Mouse (Mus musculus) midbrain, embryonic 13.5 days (tissue): Measurements from ENCODE around the gene Btbd1. TPM values are rescaled to one million over a fixed set of nuclear protein-coding genes. Genes with fewer than 3 reads are reported as not detected.

ENCODE experiments used
- ATAC-seq: fragments of 200-750 bp; cut with Nextera tagmentation; 2 replicates; pipeline ENCODE4 v1.8.0; 2017; ENCODE audit warnings: mild to moderate bottlenecking, moderate TSS enrichment, moderate library complexity
- H3K27ac ChIP-seq: fragments of 300-500 bp; sonication (generic); 2 replicates; pipeline ENCODE4 v1.5.1; 2015; ENCODE audit warnings: inconsistent platforms, mild to moderate bottlenecking, moderate library complexity
- H3K27me3 ChIP-seq: fragments of 300-500 bp; sonication (generic); 2 replicates; pipeline ENCODE4 v1.6.1; 2015; ENCODE audit warnings: mild to moderate bottlenecking, inconsistent platforms
- H3K36me3 ChIP-seq: fragments of 300-500 bp; sonication (generic); 2 replicates; pipeline ENCODE4 v1.6.1; 2015; ENCODE audit warnings: mild to moderate bottlenecking, inconsistent platforms
- H3K4me1 ChIP-seq: fragments of 300-500 bp; sonication (generic); replicated peaks from 2 replicates; pipeline ENCODE4 v1.6.1; 2015; ENCODE audit warnings: inconsistent platforms
- H3K4me2 ChIP-seq: fragments of 300-500 bp; sonication (generic); replicated peaks from 2 replicates; pipeline ENCODE4 v1.6.1; 2015; ENCODE audit warnings: moderate library complexity, mild to moderate bottlenecking, inconsistent platforms
- H3K4me3 ChIP-seq: fragments of 300-500 bp; sonication (generic); replicated peaks from 2 replicates; pipeline ENCODE4 v1.5.1; 2015; ENCODE audit warnings: mild to moderate bottlenecking, inconsistent platforms
- H3K9ac ChIP-seq: fragments of 300-500 bp; sonication (generic); replicated peaks from 2 replicates; pipeline ENCODE4 v1.6.1; 2015; ENCODE audit warnings: mild to moderate bottlenecking, inconsistent platforms
- H3K9me3 ChIP-seq: fragments of 300-500 bp; sonication (generic); 2 replicates; pipeline ENCODE4 v1.6.1; 2016; ENCODE audit warnings: mild to moderate bottlenecking, inconsistent platforms
- WGBS: fragments of 180-500 bp; shearing (Covaris S2); methylation state at CpG from one replicate; pipeline ENCODE4 v1.1.7; 2015; 5-methylcytosine and 5-hydroxymethylcytosine counted together
- polyA plus RNA-seq: library from polyadenylated mRNA; unstranded; fragments of >200 nt; fragmentation: Nextera tagmentation; extraction: Ambion mirVana; gene quantifications from 2 replicates; pipeline ENCODE4 v1.2.1, GENCODE M21; 2015

Btbd1 gene
- polyA plus RNA-seq, 1 experiment from 2014 or later = 93.6 TPM

- H3K27ac ChIP-seq = no peak overlapping the region
- H3K4me1 ChIP-seq = peaks cover 3% of the 10 kb centered on the region; the same call in 1 of the 2 replicates
- H3K4me2 ChIP-seq = no peak overlapping the region
- H3K4me3 ChIP-seq = no peak overlapping the region
- H3K36me3 ChIP-seq = no peaks in the 10 kb centered on the region
- H3K9ac ChIP-seq = no peak overlapping the region
- no peaks in the 10 kb centered on the region for H3K9me3 ChIP-seq
- no peak for ATAC-seq
- no peaks in the 10 kb centered on the region for H3K27me3 ChIP-seq
Measured at GRCm38 (mm10) chr7:81834847-81835246, 5.6 kb upstream of the Btbd1 start.

- Histone ChIP-seq H3K4me2 (peak overlapping the region; percentile 82), H3K4me3 (peak overlapping the region; percentile 84), H3K4me1 (peaks cover 44% of the 10 kb centered on the region), H3K27me3 (no peaks in the 10 kb centered on the region), H3K36me3 (no peaks in the 10 kb centered on the region), H3K9ac (peak overlapping the region; percentile 90), H3K9me3 (no peaks in the 10 kb centered on the region), H3K27ac (peak overlapping the region; percentile 97)
- WGBS = under 1% methylated on average over 71 of the region's 91 CpGs
- ATAC-seq = peak; percentile 83
Measured at GRCm38 (mm10) chr7:81828681-81829378, 401 bp downstream of the Btbd1 start.

- Histone ChIP-seq H3K9me3 (no peaks in the 10 kb centered on the region), H3K4me1 (peaks cover 44% of the 10 kb centered on the region), H3K36me3 (no peaks in the 10 kb centered on the region), H3K9ac (peak overlapping the region; percentile 90), H3K27me3 (no peaks in the 10 kb centered on the region), H3K4me3 (peak overlapping the region; percentile 84), H3K27ac (peak overlapping the region; percentile 97), H3K4me2 (peak overlapping the region; percentile 82)
- 27% methylated on average over 17 of the region's 17 CpGs for WGBS
- ATAC-seq = no peak; the same call in 1 of the 2 replicates
Measured at GRCm38 (mm10) chr7:81827806-81828667, 1.2 kb downstream of the Btbd1 start.

GRCm38 (mm10) chr7:81825381-81825780, 3.9 kb downstream of the Btbd1 start:
- peak overlapping the region; percentile 27 for H3K4me2 ChIP-seq

GRCm38 (mm10) chr7:81824906-81825305, 4.3 kb downstream of the Btbd1 start:
- Histone ChIP-seq H3K36me3 (no peaks in the 10 kb centered on the region), H3K4me3 (no peak overlapping the region), H3K9ac (no peak overlapping the region), H3K9me3 (no peaks in the 10 kb centered on the region), H3K27me3 (no peaks in the 10 kb centered on the region), H3K27ac (no peak overlapping the region), H3K4me2 (no peak overlapping the region), H3K4me1 (peaks cover 42% of the 10 kb centered on the region)
- 87% methylated on average over 3 of the region's 3 CpGs for whole genome bisulfite sequencing
- no peak for ATAC-seq

More at GRCm38 (mm10) chr7:81825381-81825780, 3.9 kb downstream of the Btbd1 start:
- Histone ChIP-seq H3K9ac (peak overlapping the region; percentile 8; the same call in 1 of the 2 replicates), H3K9me3 (no peaks in the 10 kb centered on the region), H3K4me1 (peaks cover 44% of the 10 kb centered on the region), H3K36me3 (no peaks in the 10 kb centered on the region), H3K27me3 (no peaks in the 10 kb centered on the region), H3K27ac (no peak overlapping the region), H3K4me3 (no peak overlapping the region)
- no peak for ATAC-seq
- WGBS = 71% methylated on average over 3 of the region's 3 CpGs

GRCm38 (mm10) chr7:81806067-81806466, 23.2 kb downstream of the Btbd1 start:
- H3K9ac ChIP-seq = 0 out of 2 replicates have a peak overlapping the region, but pooled peaks have one; percentile 19
- 61% methylated on average over 5 of the region's 5 CpGs for WGBS
- peak; percentile 56; the same call in 1 of the 2 replicates for ATAC-seq
- 0 out of 2 replicates have a peak overlapping the region, but pooled peaks have one; percentile 9 for H3K27ac ChIP-seq
- no peak overlapping the region for H3K4me3 ChIP-seq
- no peak overlapping the region for H3K4me2 ChIP-seq
- H3K36me3 ChIP-seq = peaks cover 15% of the 10 kb centered on the region
- H3K27me3 ChIP-seq = no peaks in the 10 kb centered on the region
- H3K4me1 ChIP-seq = peaks cover 6% of the 10 kb centered on the region; the same call in 1 of the 2 replicates
- no peaks in the 10 kb centered on the region for H3K9me3 ChIP-seq

GRCm38 (mm10) chr7:81789095-81789757, 40.0 kb downstream of the Btbd1 start, which contains the start of gene 3110040N11Rik:
TSS of gene 3110040N11Rik (minus strand) at chr7:81789478.
- Histone ChIP-seq H3K4me3 (peak within 1 kb of the TSS; percentile 58), H3K36me3 (peaks cover 28% of the 10 kb centered on the region), H3K9ac (peak within 1 kb of the TSS; percentile 85), H3K9me3 (no peaks in the 10 kb centered on the region), H3K4me1 (peaks cover 15% of the 10 kb centered on the region), H3K27ac (peak within 1 kb of the TSS; percentile 99), H3K27me3 (no peaks in the 10 kb centered on the region), H3K4me2 (peak within 1 kb of the TSS; percentile 78)
- peak; percentile 96 for ATAC-seq
- WGBS = under 1% methylated on average over 38 of the region's 38 CpGs

- 3% methylated on average over 5 of the region's 5 CpGs for WGBS
- H3K4me2 ChIP-seq = peak overlapping the region; percentile 78
- H3K4me1 ChIP-seq = peaks cover 15% of the 10 kb centered on the region
- peak overlapping the region; percentile 58 for H3K4me3 ChIP-seq
- peak; percentile 51 for ATAC-seq
- H3K27me3 ChIP-seq = no peaks in the 10 kb centered on the region
- peaks cover 24% of the 10 kb centered on the region for H3K36me3 ChIP-seq
- H3K27ac ChIP-seq = peak overlapping the region; percentile 99
- H3K9me3 ChIP-seq = no peaks in the 10 kb centered on the region
- peak overlapping the region; percentile 85 for H3K9ac ChIP-seq
Measured at GRCm38 (mm10) chr7:81788536-81788935, 40.7 kb downstream of the Btbd1 start.

GRCm38 (mm10) chr7:81777667-81778218, 51.5 kb downstream of the Btbd1 start:
- ATAC-seq = 0 out of 2 replicates have a peak, but pooled peaks have one; percentile 56
- Histone ChIP-seq H3K4me3 (no peak overlapping the region), H3K27me3 (no peaks in the 10 kb centered on the region), H3K9me3 (peaks cover 4% of the 10 kb centered on the region; the same call in 1 of the 2 replicates), H3K4me1 (no peaks in the 10 kb centered on the region), H3K9ac (no peak overlapping the region), H3K27ac (no peak overlapping the region), H3K36me3 (peaks cover 34% of the 10 kb centered on the region), H3K4me2 (no peak overlapping the region)
- WGBS = 78% methylated on average over 10 of the region's 10 CpGs

GRCm38 (mm10) chr7:81775325-81775724, 53.9 kb downstream of the Btbd1 start:
- Histone ChIP-seq H3K27ac (no peak overlapping the region), H3K9me3 (no peaks in the 10 kb centered on the region), H3K4me3 (no peak overlapping the region), H3K9ac (no peak overlapping the region), H3K4me1 (no peaks in the 10 kb centered on the region), H3K27me3 (no peaks in the 10 kb centered on the region), H3K4me2 (no peak overlapping the region), H3K36me3 (peaks cover 17% of the 10 kb centered on the region)
- ATAC-seq = no peak
- WGBS = 78% methylated on average over 5 of the region's 5 CpGs

- peak; percentile 40; the same call in 1 of the 2 replicates for ATAC-seq
Measured at GRCm38 (mm10) chr7:81772786-81773539, 56.3 kb downstream of the Btbd1 start.

More at GRCm38 (mm10) chr7:81772786-81773539, 56.3 kb downstream of the Btbd1 start:
- Histone ChIP-seq H3K27me3 (no peaks in the 10 kb centered on the region), H3K36me3 (peaks cover 8% of the 10 kb centered on the region), H3K27ac (no peak overlapping the region), H3K9ac (no peak overlapping the region), H3K4me3 (no peak overlapping the region), H3K9me3 (no peaks in the 10 kb centered on the region), H3K4me1 (no peaks in the 10 kb centered on the region), H3K4me2 (no peak overlapping the region)
- 86% methylated on average over 10 of the region's 10 CpGs for WGBS
